Mouse (Mus musculus) forebrain, embryonic 14.5 days (tissue): ENCODE results near the gene Gif. TPM values are rescaled to one million over a fixed set of nuclear protein-coding genes. Genes with fewer than 3 reads are reported as not detected.

Experiments used
- ATAC-seq: fragments of 200-750 bp; cut with Nextera tagmentation; 2 replicates; pipeline ENCODE4 v1.8.0; 2017; ENCODE audit warnings: mild to moderate bottlenecking, moderate library complexity
- DNase-seq: peaks from one replicate; pipeline ENCODE4 v3.0.0-alpha.2; 2015; ENCODE audit warnings: low spot score
- H3K27ac ChIP-seq: fragments of 300-500 bp; sonication (generic); 2 replicates; pipeline ENCODE4 v1.5.1; 2014; ENCODE audit warnings: low read depth, mild to moderate bottlenecking, control low read depth, low read length, moderate library complexity
- H3K27me3 ChIP-seq: fragments of 300-500 bp; sonication (generic); replicated peaks from 2 replicates; pipeline ENCODE4 v1.6.1; 2014; ENCODE audit warnings: low read length, control low read depth, mixed read lengths; ENCODE audit not compliant: control insufficient read depth, insufficient read depth
- H3K36me3 ChIP-seq: fragments of 300-500 bp; sonication (generic); 2 replicates; pipeline ENCODE4 v1.6.1; 2014; ENCODE audit warnings: low read length, control low read depth; ENCODE audit not compliant: control insufficient read depth, insufficient read depth
- H3K4me1 ChIP-seq: fragments of 300-500 bp; sonication (generic); 2 replicates; pipeline ENCODE4 v1.6.1; 2014; ENCODE audit warnings: antibody characterized with exemption, low read length, control low read depth; ENCODE audit not compliant: control insufficient read depth, insufficient read depth
- H3K4me2 ChIP-seq: fragments of 300-500 bp; sonication (generic); 2 replicates; pipeline ENCODE4 v1.6.1; 2014; ENCODE audit warnings: mild to moderate bottlenecking, control low read depth, low read length
- H3K4me3 ChIP-seq: fragments of 300-500 bp; sonication (generic); 2 replicates; pipeline ENCODE4 v1.5.1; 2014; ENCODE audit warnings: low read depth, low read length, control low read depth
- H3K9ac ChIP-seq: fragments of 300-500 bp; sonication (generic); 2 replicates; pipeline ENCODE4 v1.6.1; 2014; ENCODE audit warnings: mild to moderate bottlenecking, low read length, control low read depth, moderate library complexity
- H3K9me3 ChIP-seq: fragments of 300-500 bp; sonication (generic); replicated peaks from 2 replicates; pipeline ENCODE4 v1.6.1; 2016; ENCODE audit warnings: low read length, control low read depth, mixed read lengths; ENCODE audit not compliant: control insufficient read depth
- WGBS: fragments of 180-500 bp; shearing (Covaris S2); extraction: QIAGEN DNeasy Blood & Tissue Kit; methylation state at CpG from one replicate; pipeline ENCODE4 v1.1.7; 2014; 5-methylcytosine and 5-hydroxymethylcytosine counted together
- polyA plus RNA-seq: library from polyadenylated mRNA; unstranded; fragments of >200 nt; fragmentation: Nextera tagmentation; extraction: Ambion mirVana; gene quantifications from 2 replicates; pipeline ENCODE4 v1.2.1, GENCODE M21; 2014

Gene Gif
- polyA plus RNA-seq: not detected in 2 replicates

- Histone ChIP-seq H3K27me3 (no peaks in the 10 kb centered on the region), H3K4me3 (no peak within 1 kb of the TSS), H3K27ac (no peak within 1 kb of the TSS), H3K9me3 (no peaks in the 10 kb centered on the region), H3K4me1 (no peaks in the 10 kb centered on the region), H3K9ac (no peak within 1 kb of the TSS), H3K4me2 (no peak within 1 kb of the TSS), H3K36me3 (no peaks in the 10 kb centered on the region)
- no peak for DNase-seq
- WGBS: 65% methylated on average over 2 of the region's 2 CpGs
- no peak for ATAC-seq
Observed at GRCm38 (mm10) chr19:11747298-11747697, at the start of gene Gif. Gif (plus strand) TSS chr19:11747554.

DNA sequence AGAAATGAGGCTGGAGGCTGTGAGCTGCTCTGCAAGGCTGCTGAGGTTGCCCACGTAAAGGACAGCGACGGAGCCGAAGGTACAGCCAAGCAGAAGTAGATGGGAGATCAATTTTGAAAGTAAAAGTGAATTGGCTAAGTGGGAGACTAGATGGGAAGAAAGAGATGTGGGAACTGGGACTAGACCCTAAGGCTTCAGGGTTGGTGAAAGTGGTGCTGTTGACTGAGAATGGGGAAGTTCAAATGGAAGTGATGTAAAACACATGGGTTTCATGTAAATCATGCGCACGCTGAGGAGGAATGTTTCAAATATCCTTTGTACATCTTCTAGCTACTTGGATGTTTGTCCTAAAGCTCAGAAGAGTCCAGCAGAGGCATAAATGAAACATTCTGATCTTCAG is 49.0 kb upstream of the Gif start:
- Histone ChIP-seq H3K36me3 (no peaks in the 10 kb centered on the region), H3K4me3 (no peak overlapping the region), H3K4me2 (no peak overlapping the region), H3K9ac (no peak overlapping the region), H3K9me3 (no peaks in the 10 kb centered on the region), H3K27ac (no peak overlapping the region), H3K4me1 (no peaks in the 10 kb centered on the region), H3K27me3 (no peaks in the 10 kb centered on the region)
- no peak for ATAC-seq
- no peak for DNase-seq
- WGBS: 92% methylated on average over 6 of the region's 6 CpGs

GRCm38 (mm10) chr19:11712451-11712850 is 34.9 kb upstream of the Gif start:
- H3K27ac ChIP-seq: no peak overlapping the region
- H3K9ac ChIP-seq: no peak overlapping the region
- H3K4me1 ChIP-seq: no peaks in the 10 kb centered on the region
- no peak overlapping the region for H3K4me3 ChIP-seq
- 84% methylated on average over 4 of the region's 4 CpGs for WGBS
- ATAC-seq (no peak), DNase-seq (no peak)
- no peaks in the 10 kb centered on the region for H3K36me3 ChIP-seq
- H3K4me2 ChIP-seq: no peak overlapping the region
- H3K9me3 ChIP-seq: no peaks in the 10 kb centered on the region
- no peaks in the 10 kb centered on the region for H3K27me3 ChIP-seq

DNA sequence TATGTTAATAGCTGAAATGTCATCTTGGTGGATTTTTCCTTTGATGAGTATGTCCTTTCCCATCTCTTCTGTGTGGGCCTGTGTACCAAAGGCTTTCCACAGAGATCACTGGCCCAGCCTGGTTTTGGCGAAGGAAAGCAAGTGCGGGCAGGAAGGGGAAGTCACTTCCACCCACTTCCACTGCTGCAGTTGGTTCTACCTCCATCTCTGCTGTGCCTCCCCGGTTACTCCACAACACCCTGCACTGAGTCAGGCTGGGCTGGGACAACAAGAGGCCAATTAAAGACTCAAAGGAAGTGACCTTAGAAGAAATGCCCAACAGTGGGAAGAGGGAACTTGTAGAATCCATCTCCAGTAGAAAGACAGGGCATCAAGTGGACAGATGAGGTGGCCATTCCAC is 27.3 kb upstream of the Gif start:
- DNase-seq (no peak), ATAC-seq (no peak)
- no peaks in the 10 kb centered on the region for H3K27me3 ChIP-seq
- 90% methylated on average over 3 of the region's 3 CpGs for WGBS
- no peak overlapping the region for H3K27ac ChIP-seq
- H3K4me2 ChIP-seq: no peak overlapping the region
- H3K4me3 ChIP-seq: no peak overlapping the region
- H3K4me1 ChIP-seq: no peaks in the 10 kb centered on the region
- H3K36me3 ChIP-seq: no peaks in the 10 kb centered on the region
- H3K9me3 ChIP-seq: no peaks in the 10 kb centered on the region
- H3K9ac ChIP-seq: no peak overlapping the region

- no peak overlapping the region for H3K9ac ChIP-seq
- no peaks in the 10 kb centered on the region for H3K9me3 ChIP-seq
- no peak overlapping the region for H3K4me3 ChIP-seq
- no peaks in the 10 kb centered on the region for H3K27me3 ChIP-seq
- no peak for ATAC-seq
- no peaks in the 10 kb centered on the region for H3K36me3 ChIP-seq
- DNase-seq: no peak
- no peak overlapping the region for H3K27ac ChIP-seq
- WGBS: 95% methylated on average over 2 of the region's 2 CpGs
- no peaks in the 10 kb centered on the region for H3K4me1 ChIP-seq
- no peak overlapping the region for H3K4me2 ChIP-seq
Observed at GRCm38 (mm10) chr19:11723870-11724269, 23.5 kb upstream of the Gif start.

GRCm38 (mm10) chr19:11724275-11724674 is 23.1 kb upstream of the Gif start:
- Histone ChIP-seq H3K4me3 (no peak overlapping the region), H3K9me3 (no peaks in the 10 kb centered on the region), H3K27me3 (no peaks in the 10 kb centered on the region), H3K9ac (no peak overlapping the region), H3K4me2 (no peak overlapping the region), H3K27ac (no peak overlapping the region), H3K4me1 (no peaks in the 10 kb centered on the region), H3K36me3 (no peaks in the 10 kb centered on the region)
- whole genome bisulfite sequencing: 85% methylated on average over 6 of the region's 6 CpGs
- DNase-seq: no peak
- ATAC-seq: no peak

DNA sequence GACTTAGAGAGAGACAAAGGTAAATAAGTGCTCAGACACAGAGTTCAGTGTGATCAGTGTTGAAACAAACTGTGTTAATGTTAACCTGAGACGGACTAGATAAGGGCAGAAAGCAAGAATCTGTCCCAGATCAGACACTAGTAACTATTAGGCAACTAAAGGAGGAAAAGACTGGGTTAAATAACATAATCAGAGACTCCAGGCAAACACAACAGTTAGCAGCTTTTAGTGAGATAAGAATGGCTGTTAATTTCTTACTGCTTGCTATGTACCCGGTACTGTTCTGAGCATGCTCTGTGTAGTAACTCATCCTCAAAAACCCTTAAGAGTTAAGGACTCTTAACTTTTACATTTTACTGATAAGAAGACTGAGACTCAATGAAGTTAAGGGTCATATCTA is 21.4 kb upstream of the Gif start:
- DNase-seq (no peak), ATAC-seq (no peak)
- Histone ChIP-seq H3K36me3 (no peaks in the 10 kb centered on the region), H3K9me3 (no peaks in the 10 kb centered on the region), H3K27ac (no peak overlapping the region), H3K9ac (no peak overlapping the region), H3K4me2 (no peak overlapping the region), H3K27me3 (no peaks in the 10 kb centered on the region), H3K4me3 (no peak overlapping the region), H3K4me1 (no peaks in the 10 kb centered on the region)
- WGBS: 88% methylated on average over 2 of the region's 2 CpGs

- Histone ChIP-seq H3K4me2 (no peak overlapping the region), H3K27me3 (no peaks in the 10 kb centered on the region), H3K9me3 (no peaks in the 10 kb centered on the region), H3K4me1 (no peaks in the 10 kb centered on the region), H3K36me3 (no peaks in the 10 kb centered on the region), H3K9ac (no peak overlapping the region), H3K27ac (no peak overlapping the region), H3K4me3 (no peak overlapping the region)
- WGBS: 91% methylated on average over 5 of the region's 5 CpGs
- ATAC-seq: no peak
- DNase-seq: no peak
Observed at GRCm38 (mm10) chr19:11727304-11727703, 20.1 kb upstream of the Gif start.

- H3K36me3 ChIP-seq: no peaks in the 10 kb centered on the region
- ATAC-seq (no peak), DNase-seq (no peak)
- H3K27me3 ChIP-seq: no peaks in the 10 kb centered on the region
- H3K9ac ChIP-seq: no peak overlapping the region
- H3K27ac ChIP-seq: no peak overlapping the region
- no peak overlapping the region for H3K4me3 ChIP-seq
- no peaks in the 10 kb centered on the region for H3K4me1 ChIP-seq
- H3K4me2 ChIP-seq: no peak overlapping the region
- 83% methylated on average over 1 of the region's 1 CpGs for WGBS
- no peaks in the 10 kb centered on the region for H3K9me3 ChIP-seq
Observed at GRCm38 (mm10) chr19:11730278-11730677, 17.1 kb upstream of the Gif start.
